Mouse (Mus musculus) thymus, adult 2 months (tissue): ENCODE measurements around the gene Fgfr2.

Experiments used
- CTCF ChIP-seq: fragments of 200-500 bp; IDR thresholded peaks from 2 replicates; pipeline ENCODE4 v1.5.1; 2012; ENCODE audit warnings: mild to moderate bottlenecking, control low read depth, low read length, moderate library complexity, borderline replicate concordance; ENCODE audit not compliant: control insufficient read depth, poor library complexity, insufficient read depth; ENCODE audit errors: extremely low read depth
- POLR2A ChIP-seq: fragments of 200-500 bp; IDR thresholded peaks from 2 replicates; pipeline ENCODE4 v1.6.1; 2012; ENCODE audit warnings: mild to moderate bottlenecking, low read length, control low read depth, moderate library complexity; ENCODE audit not compliant: control insufficient read depth, poor library complexity, insufficient read depth; ENCODE audit errors: extremely low read depth

GRCm38 (mm10) chr7:132559138-132559766 lies 563.9 kb downstream of the Fgfr2 start:
- TF ChIP-seq CTCF (no peak), POLR2A (no peak)
